Mouse (Mus musculus) forebrain, embryonic 10.5 days (tissue): ENCODE data around the gene Slc4a10. TPM values are rescaled to one million over a fixed set of nuclear protein-coding genes. Genes with fewer than 3 reads are reported as not detected.
"Not testable (repeated sequence)": the region's sequence is repeated elsewhere in the genome, so short reads cannot be mapped to it uniquely, and the experiment has no call there.

ENCODE experiments used
- DNase-seq: peaks from one replicate; pipeline ENCODE4 v3.0.0-alpha.2; 2017; ENCODE audit warnings: low spot score; ENCODE audit errors: extremely low spot score
- H3K27ac ChIP-seq: fragments of 300-500 bp; sonication (generic); 2 replicates; pipeline ENCODE4 v1.5.1; 2016; ENCODE audit warnings: mild to moderate bottlenecking
- H3K27me3 ChIP-seq: fragments of 300-500 bp; sonication (generic); 2 replicates; pipeline ENCODE4 v1.6.1; 2016; ENCODE audit warnings: mild to moderate bottlenecking; ENCODE audit not compliant: poor library complexity, severe bottlenecking
- H3K36me3 ChIP-seq: fragments of 300-500 bp; sonication (generic); replicated peaks from 2 replicates; pipeline ENCODE4 v1.6.1; 2016; ENCODE audit warnings: mild to moderate bottlenecking, moderate library complexity
- H3K4me1 ChIP-seq: fragments of 300-500 bp; sonication (generic); 2 replicates; pipeline ENCODE4 v1.6.1; 2016
- H3K4me3 ChIP-seq: fragments of 300-500 bp; sonication (generic); 2 replicates; pipeline ENCODE4 v1.5.1; 2016; ENCODE audit warnings: mild to moderate bottlenecking, moderate library complexity
- H3K9me3 ChIP-seq: fragments of 300-500 bp; sonication (generic); 2 replicates; pipeline ENCODE4 v1.6.1; 2016; ENCODE audit warnings: mild to moderate bottlenecking, moderate library complexity
- WGBS: fragments of 180-500 bp; shearing (Covaris S2); methylation state at CpG from one replicate; pipeline ENCODE4 v1.1.7; 2016; 5-methylcytosine and 5-hydroxymethylcytosine counted together
- polyA plus RNA-seq: library from polyadenylated mRNA; unstranded; fragments of >200 nt; fragmentation: Nextera tagmentation; extraction: Ambion mirVana; gene quantifications from 2 replicates; pipeline ENCODE4 v1.2.1, GENCODE M21; 2016

Slc4a10 gene
- 0.05 TPM in 1 of 2 replicates, not detected in the other for polyA plus RNA-seq

DNA sequence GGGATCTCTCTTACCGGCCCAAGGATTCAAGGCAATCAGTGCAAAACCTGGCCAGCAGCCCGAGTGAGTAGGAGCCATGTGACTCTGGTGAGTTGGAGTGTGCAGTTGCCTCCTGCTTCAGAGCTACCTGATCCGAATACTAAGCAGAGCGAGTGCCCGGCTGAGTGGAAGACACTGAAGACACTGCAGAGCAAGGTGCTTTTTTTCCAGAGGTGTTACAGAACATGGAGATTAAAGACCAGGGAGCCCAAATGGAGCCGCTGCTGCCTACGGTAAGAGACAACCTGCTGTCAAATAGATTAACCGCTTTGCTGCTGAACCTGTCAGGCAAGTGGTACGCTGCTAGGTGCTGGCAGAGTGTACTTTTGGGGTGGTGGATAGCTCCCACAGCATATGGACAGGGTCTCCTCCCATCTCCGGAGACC is at the start of gene Slc4a10:
Slc4a10 (plus strand) TSS at position 42 of the 425 bp plus-strand sequence.
- 12% methylated on average over 10 of the region's 10 CpGs for WGBS
- H3K9me3 ChIP-seq: no peaks in the 10 kb centered on the region
- H3K27me3 ChIP-seq: peaks cover 21% of the 10 kb centered on the region
- H3K36me3 ChIP-seq: no peaks in the 10 kb centered on the region
- no peak for DNase-seq
- H3K4me3 ChIP-seq: peak within 1 kb of the TSS; percentile 54
- H3K4me1 ChIP-seq: peaks cover 20% of the 10 kb centered on the region
- H3K27ac ChIP-seq: peak within 1 kb of the TSS; percentile 74; the same call in 1 of the 2 replicates

DNA sequence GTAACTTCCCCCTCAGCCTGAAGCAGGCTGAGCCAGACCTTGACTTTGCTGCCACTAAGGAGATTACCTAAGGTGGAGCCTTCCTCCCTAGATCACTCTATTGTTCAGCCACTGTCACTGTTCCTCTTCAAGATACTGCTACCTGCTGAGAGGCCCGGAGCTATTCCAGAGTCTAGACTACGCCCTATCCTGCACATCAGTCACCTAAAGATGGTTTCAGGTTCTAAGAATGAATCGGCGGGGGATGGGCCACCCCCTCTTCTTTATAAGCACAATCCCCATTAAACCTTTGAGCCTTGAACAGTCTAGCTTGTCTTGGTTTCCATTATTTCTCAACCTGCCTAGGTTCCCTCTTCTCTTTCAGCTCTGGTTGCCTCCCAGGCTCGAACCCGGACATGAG is 45.0 kb upstream of the Slc4a10 start:
- H3K27me3 ChIP-seq: not testable (repeated sequence)

DNA sequence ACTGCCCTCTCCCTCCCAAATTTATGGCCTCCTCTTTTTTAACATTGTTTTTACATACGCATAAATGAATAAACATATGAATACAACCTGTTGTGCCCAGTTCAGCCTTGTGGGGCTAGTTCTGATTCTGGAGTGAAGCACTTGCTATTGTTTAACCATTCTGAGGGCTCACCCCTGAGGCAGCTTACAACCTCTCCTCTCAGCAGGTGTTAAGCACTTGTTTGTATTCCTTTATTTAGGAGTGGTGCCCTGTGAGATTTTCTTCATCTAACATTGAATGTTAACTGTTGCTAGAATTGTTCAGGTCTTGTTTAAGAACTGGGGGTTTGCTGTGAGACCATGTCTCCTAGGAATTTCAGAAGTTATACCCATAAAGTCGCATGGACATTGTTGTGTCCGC is 28.1 kb upstream of the Slc4a10 start:
- Histone ChIP-seq H3K4me3 (no peak overlapping the region), H3K36me3 (no peaks in the 10 kb centered on the region), H3K4me1 (no peaks in the 10 kb centered on the region), H3K27ac (no peak overlapping the region), H3K27me3 (no peaks in the 10 kb centered on the region), H3K9me3 (no peaks in the 10 kb centered on the region)
- WGBS: 56% methylated on average over 3 of the region's 3 CpGs
- no peak for DNase-seq

More for the DNA sequence above, 45.0 kb upstream of the Slc4a10 start:
- H3K9me3 ChIP-seq, H3K36me3 ChIP-seq, DNase-seq, H3K4me1 ChIP-seq, H3K27ac ChIP-seq, H3K4me3 ChIP-seq: not testable (repeated sequence)
- WGBS: 89% methylated on average over 6 of the region's 6 CpGs

DNA sequence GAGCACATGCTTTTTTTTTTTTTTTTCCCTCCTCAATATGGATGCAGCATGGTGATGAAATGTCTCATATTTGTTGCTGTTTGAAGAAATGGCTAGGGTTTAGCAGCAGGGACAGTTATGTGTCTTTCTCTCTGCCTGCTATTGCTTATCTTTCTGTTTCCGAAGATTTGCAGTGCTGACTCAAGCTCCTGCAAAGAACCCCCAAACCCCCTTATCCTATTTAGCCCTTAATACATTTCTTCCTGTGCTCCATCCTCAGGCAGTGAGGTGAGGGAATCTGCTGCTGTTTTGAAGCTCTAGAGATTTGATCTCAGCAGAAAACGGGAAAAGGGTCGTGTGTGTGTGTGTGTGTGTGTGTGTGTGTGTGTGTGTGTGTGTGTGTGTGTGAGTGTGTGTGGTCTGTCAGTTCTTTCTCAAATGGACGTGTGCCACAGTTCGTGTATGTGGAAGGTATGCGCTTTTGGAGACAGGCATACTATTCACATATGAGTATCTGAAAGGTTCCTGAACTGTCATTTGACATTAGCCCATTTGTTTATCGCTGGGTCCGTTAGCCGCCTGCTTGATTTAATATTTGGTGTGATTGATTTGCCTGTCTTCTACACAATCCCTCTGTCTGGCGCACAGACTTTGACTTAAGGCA is 720 bp downstream of the Slc4a10 start:
- 17% methylated on average over 10 of the region's 10 CpGs for WGBS
- Histone ChIP-seq H3K27ac (peak overlapping the region; percentile 74), H3K4me1 (peaks cover 20% of the 10 kb centered on the region), H3K36me3 (no peaks in the 10 kb centered on the region), H3K9me3 (no peaks in the 10 kb centered on the region), H3K27me3 (peaks cover 21% of the 10 kb centered on the region), H3K4me3 (peak overlapping the region; percentile 54)
- DNase-seq: no peak

DNA sequence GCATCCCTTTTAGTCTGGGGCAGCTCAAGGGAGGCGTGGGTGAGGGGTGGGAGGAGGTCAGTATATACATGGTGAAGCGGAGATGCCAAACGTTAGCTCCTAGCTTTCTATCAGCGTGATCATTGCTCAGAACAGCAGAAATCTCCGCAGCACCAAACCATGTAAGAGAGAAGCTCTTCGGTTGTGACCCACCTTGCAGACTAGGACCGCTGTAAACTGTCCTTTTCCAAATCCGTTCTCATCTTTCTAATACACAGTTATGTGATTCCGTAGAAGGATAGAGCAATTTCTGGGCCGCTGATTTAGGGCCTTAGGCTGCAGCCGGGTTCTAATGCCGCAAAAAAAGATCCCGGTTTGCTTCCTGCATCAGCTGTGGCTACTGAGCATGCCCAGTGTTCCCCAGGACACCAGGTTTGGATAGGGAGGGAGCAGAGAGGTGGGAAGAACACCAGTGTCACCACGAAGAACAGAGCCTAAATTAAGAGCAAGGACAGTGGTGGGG is 1.3 kb downstream of the Slc4a10 start:
- Histone ChIP-seq H3K36me3 (no peaks in the 10 kb centered on the region), H3K9me3 (no peaks in the 10 kb centered on the region), H3K4me1 (peaks cover 20% of the 10 kb centered on the region), H3K27ac (peak overlapping the region; percentile 74), H3K27me3 (peaks cover 21% of the 10 kb centered on the region), H3K4me3 (peak overlapping the region; percentile 54)
- WGBS: 1% methylated on average over 14 of the region's 14 CpGs
- peak; percentile 49 for DNase-seq

DNA sequence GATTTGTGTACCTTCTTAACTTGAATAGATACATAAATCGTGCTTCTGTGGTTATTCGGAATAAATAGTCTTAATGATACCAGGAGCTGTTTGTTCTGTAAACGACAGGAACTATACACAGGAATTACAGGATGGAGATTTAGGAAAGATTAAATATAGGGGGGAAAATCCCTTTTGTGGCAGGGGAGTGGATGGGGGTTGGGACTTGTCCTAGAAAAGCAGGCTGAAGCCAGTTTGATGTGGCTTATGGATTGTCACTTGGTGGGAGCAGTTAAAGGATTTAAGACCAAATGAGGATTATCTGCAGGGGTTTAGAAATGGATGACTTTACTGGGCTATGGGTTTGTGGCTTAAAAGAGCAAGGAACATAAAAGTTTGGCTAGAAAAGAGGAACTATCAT is 1.9 kb downstream of the Slc4a10 start:
- H3K27ac ChIP-seq: peak overlapping the region; percentile 74; the same call in 1 of the 2 replicates

DNA sequence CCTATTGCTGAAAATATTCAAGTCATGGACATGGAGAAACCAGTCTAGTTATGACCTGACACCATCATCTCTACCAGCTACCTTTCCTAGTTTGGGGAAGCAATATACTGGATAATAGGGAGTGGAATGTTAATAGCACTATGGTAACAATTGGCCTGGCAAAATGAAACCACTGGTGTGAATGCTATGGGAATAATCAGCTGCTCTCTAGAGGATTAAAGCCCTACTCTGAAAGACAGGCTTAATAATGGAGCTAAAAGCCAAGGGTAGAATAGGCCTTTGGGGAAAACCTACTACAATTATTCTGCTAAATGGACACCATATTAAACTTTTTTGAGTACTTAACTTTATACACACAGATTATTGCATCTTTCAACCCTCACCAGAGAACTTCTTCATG is 30.2 kb downstream of the Slc4a10 start:
- H3K4me3 ChIP-seq: no peak overlapping the region
- H3K27ac ChIP-seq: no peak overlapping the region
- H3K4me1 ChIP-seq: peaks cover 8% of the 10 kb centered on the region
- no peaks in the 10 kb centered on the region for H3K9me3 ChIP-seq
- no peak for DNase-seq
- no peaks in the 10 kb centered on the region for H3K27me3 ChIP-seq
- H3K36me3 ChIP-seq: no peaks in the 10 kb centered on the region

More for the DNA sequence above, 1.9 kb downstream of the Slc4a10 start:
- H3K9me3 ChIP-seq: no peaks in the 10 kb centered on the region
- H3K4me1 ChIP-seq: peaks cover 20% of the 10 kb centered on the region
- H3K27me3 ChIP-seq: peaks cover 21% of the 10 kb centered on the region
- DNase-seq: no peak
- H3K36me3 ChIP-seq: no peaks in the 10 kb centered on the region
- WGBS: 9% methylated on average over 3 of the region's 3 CpGs
- peak overlapping the region; percentile 54 for H3K4me3 ChIP-seq

DNA sequence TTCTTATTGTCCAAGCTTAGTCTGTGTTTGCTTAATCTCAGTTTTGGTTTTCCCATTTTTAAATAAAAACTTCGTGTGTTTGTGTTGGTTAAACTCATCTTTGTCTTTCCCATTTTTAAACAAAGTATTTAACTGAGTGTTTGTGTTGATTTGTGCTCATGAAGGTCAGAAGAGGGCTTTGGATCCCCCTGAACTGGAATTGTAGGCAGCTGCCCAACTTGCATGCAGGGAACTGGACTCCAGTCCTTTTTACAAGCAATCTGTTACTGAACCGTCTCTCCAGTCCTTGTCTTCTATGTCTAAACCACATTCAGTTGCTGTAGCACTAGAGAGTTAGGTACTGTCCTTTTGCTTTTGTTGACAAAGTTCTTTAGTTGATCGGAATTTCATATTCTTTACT is 41.3 kb downstream of the Slc4a10 start:
- DNase-seq: no peak
- no peak overlapping the region for H3K4me3 ChIP-seq
- peaks cover 17% of the 10 kb centered on the region for H3K4me1 ChIP-seq
- WGBS: 76% methylated on average over 3 of the region's 3 CpGs
- no peaks in the 10 kb centered on the region for H3K27me3 ChIP-seq
- H3K9me3 ChIP-seq: no peaks in the 10 kb centered on the region; the same call in 1 of the 2 replicates
- no peak overlapping the region for H3K27ac ChIP-seq
- H3K36me3 ChIP-seq: no peaks in the 10 kb centered on the region

DNA sequence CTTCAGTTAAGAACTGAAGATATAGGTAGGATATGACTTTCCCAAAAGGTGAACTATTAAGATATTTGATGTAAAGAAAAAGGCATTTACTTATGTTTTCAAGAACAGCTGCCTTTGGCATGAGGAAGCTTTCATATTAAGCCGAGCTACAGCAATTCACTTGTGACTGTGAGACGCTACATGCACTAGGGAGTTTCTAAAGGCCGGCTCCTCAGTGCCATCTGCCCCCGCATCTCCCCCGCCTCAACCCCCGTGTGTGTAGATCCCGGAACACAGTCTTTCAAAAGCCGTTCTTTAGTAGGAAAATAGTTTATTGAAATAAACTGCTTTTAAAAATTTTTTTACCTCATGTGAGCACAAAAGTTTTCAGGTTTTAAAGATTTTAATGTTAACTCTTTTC is 42.5 kb downstream of the Slc4a10 start:
- no peak for DNase-seq
- 59% methylated on average over 8 of the region's 8 CpGs for WGBS
- Histone ChIP-seq H3K9me3 (no peaks in the 10 kb centered on the region), H3K4me1 (peaks cover 17% of the 10 kb centered on the region), H3K4me3 (no peak overlapping the region), H3K27me3 (no peaks in the 10 kb centered on the region), H3K36me3 (no peaks in the 10 kb centered on the region), H3K27ac (no peak overlapping the region)

DNA sequence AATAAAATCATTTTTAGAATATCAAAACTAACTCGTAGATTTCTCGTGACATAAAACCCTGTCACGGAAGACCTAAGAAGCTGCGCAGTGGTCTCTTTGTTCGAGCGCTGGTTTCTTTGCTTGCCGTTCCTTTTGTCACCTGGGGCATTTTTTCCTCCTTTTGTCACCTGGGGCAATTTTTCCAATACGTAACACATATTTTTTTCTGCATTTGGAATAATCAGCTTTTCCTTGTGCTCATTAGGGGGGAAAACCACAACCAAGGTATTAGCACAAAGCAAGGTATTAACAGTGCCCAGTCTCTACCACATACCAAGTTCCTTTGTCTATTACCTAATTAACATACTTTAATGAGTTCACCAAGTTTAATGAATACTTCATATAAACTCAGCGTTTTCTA is 42.9 kb downstream of the Slc4a10 start:
- Histone ChIP-seq H3K4me1 (peaks cover 17% of the 10 kb centered on the region), H3K9me3 (no peaks in the 10 kb centered on the region), H3K36me3 (no peaks in the 10 kb centered on the region), H3K27ac (no peak overlapping the region), H3K27me3 (no peaks in the 10 kb centered on the region), H3K4me3 (peak overlapping the region; percentile 16; the same call in 1 of the 2 replicates)
- no peak for DNase-seq
- 41% methylated on average over 9 of the region's 9 CpGs for WGBS

DNA sequence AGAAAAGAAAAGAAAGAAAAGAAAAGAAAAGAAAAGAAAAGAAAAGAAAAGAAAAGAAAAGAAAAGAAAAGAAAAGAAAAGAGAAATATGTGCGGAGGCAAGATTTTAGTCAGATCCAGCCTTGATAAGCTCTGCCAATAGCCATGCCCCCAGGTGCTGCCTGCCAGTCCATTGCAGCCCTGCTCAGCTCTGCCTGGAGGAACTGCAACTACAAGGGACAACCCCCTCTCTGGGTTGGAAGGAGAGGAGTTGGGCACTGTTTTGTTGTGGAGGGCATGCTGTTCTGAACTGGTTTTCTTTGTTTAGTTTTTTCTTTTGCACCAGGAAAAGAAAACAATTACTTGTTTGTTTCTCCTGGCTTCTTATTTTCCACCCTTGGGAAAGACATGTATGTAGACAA is 54.3 kb downstream of the Slc4a10 start:
- Histone ChIP-seq H3K27me3 (no peaks in the 10 kb centered on the region), H3K4me1 (no peaks in the 10 kb centered on the region), H3K27ac (no peak overlapping the region), H3K9me3 (no peaks in the 10 kb centered on the region), H3K36me3 (no peaks in the 10 kb centered on the region), H3K4me3 (no peak overlapping the region)
- no peak for DNase-seq
- WGBS: 88% methylated on average over 1 of the region's 1 CpGs

DNA sequence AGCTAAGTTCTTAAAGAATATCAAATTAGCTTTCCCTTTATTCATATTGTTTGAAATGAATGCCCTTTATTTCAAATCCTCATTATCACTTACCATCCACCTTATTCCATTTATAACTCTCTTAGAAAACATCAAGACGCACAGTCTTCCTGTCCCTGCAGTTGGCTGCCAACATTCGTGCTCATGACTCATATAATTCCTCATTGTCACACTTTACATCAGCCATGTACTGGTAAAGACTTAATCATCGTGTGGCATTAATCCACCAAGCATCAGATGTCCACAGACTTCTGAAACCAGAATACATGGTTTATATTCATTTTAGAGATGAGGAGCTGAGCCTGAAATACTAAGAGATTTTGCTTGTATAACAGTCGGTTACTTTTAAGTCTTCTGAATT is 69.1 kb downstream of the Slc4a10 start:
- Histone ChIP-seq H3K4me1 (no peaks in the 10 kb centered on the region), H3K27me3 (no peaks in the 10 kb centered on the region), H3K27ac (no peak overlapping the region), H3K9me3 (no peaks in the 10 kb centered on the region), H3K4me3 (no peak overlapping the region), H3K36me3 (no peaks in the 10 kb centered on the region)
- whole genome bisulfite sequencing: 87% methylated on average over 4 of the region's 4 CpGs
- DNase-seq: no peak

DNA sequence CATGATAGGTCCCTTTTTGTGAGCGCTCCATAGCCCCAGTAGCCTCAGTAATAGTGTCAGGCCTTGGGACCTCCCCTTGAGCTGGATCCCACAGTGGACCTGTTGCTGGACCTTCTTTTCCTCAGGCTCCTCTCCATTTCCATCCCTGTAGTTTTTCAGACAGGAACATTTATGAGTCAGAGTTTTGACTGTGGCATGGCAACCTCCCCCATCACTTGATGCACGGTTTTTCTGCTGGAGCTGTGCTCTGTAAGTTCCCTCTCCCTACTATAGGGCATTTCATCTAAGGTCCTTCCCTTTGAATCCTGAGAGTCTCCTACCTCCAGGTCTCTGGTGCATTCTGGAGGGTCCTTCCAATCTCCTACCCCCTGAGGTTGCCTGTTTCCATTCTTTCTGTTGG is 83.7 kb downstream of the Slc4a10 start:
- DNase-seq: no peak
- Histone ChIP-seq H3K36me3 (no peaks in the 10 kb centered on the region), H3K4me1 (no peaks in the 10 kb centered on the region), H3K4me3 (no peak overlapping the region), H3K27ac (no peak overlapping the region), H3K9me3 (no peaks in the 10 kb centered on the region), H3K27me3 (no peaks in the 10 kb centered on the region)
- WGBS: 89% methylated on average over 2 of the region's 2 CpGs
